Mouse (Mus musculus): ENCODE measurements around the gene C130032M10Rik.
"Not testable (repeated sequence)": the region's sequence is repeated elsewhere in the genome, so short reads cannot be mapped to it uniquely, and the experiment has no call there.

Gene C130032M10Rik

DNA sequence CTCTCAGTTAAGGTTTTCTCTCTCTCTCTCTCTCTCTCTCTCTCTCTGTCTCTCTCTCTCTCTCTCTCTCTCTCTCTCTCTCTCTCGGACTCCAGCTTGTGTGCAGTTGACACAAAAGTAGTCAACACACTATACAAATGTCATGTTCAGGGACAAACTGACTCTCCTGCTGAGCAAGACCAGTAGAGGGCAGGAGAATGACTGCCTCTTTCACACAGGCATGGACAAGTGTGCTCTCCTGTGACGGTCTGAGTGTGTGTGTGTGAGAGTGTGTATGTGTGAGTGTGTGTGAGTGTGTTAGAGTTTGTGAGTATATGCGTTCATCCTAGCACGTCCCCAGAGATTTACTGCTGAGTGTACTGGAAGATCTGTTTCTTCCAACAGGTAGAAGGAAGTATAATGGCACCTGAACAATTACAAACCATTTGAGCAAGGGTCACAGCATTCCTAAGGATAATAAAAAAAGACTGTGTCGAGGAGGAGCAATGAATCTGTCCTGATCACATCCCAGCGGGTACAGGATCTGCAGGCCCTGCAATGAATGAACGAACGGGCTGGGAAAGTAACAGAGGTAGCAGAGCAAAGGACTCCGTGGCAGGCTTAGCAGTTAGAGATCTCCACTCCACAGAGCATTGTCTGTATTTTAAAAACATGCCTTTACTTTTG lies 3.4 kb downstream of the C130032M10Rik start:
- DNase-seq (ENCODE audit: low spot score): no peak

DNA sequence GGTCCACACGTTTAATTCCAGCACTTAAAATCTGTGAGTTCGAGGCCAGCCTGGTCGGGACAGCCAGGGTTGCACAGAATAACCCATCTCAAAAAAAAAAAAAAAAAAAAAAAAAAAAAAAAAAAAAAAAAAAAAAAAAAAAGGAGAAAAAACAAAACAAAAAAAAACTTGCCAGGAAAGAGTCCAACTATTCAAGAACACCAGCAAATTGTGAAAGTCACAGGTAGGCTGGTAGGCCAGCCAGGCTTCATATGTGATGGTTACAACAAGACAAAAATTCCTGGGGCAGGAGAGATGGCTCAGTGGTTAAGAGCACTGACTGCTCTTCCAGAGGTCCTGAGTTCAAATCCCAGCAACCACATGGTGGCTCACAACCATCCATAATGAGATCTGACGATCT lies 5.0 kb downstream of the C130032M10Rik start:
- DNase-seq (ENCODE audit: low spot score): not testable (repeated sequence)

DNA sequence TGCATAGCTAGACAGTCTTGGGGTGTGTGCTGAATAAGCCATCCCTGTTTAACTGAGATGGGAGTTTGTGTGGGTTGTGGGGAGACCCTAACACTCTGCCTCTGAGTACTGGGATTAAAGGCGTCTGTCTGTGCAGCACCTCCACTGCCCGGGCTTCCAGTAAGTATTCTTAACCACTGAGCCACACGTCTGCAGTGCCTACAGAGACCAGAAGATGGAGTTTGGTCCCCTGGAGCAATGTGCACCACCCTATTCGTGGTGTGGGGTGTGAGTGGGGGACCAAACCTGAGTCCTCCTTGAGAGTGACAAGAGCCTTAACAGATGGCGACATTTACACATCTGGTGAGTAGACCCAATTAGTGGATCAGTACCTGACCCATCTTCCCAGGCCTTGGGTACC lies 6.5 kb downstream of the C130032M10Rik start:
- no peak for DNase-seq (ENCODE audit: low spot score)

DNA sequence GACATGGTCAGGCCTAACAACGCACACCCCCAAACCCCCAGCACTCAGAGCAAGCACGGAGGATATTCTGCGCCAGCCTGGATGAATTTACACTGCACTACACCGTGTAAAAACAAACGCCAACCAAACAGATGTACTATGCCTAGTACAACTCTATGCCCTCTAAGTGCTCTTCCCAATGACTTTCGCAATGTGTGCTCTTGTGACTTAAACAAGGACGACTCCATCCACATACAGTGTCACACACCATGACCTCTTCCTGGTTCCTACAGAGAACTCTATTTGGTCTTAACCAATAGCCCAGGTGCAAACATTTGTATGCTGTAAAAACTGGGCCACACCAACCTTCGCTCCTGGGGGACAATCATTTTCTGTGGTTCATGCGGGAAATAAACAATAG lies 7.0 kb downstream of the C130032M10Rik start:
- no peak for DNase-seq (ENCODE audit: low spot score)

DNA sequence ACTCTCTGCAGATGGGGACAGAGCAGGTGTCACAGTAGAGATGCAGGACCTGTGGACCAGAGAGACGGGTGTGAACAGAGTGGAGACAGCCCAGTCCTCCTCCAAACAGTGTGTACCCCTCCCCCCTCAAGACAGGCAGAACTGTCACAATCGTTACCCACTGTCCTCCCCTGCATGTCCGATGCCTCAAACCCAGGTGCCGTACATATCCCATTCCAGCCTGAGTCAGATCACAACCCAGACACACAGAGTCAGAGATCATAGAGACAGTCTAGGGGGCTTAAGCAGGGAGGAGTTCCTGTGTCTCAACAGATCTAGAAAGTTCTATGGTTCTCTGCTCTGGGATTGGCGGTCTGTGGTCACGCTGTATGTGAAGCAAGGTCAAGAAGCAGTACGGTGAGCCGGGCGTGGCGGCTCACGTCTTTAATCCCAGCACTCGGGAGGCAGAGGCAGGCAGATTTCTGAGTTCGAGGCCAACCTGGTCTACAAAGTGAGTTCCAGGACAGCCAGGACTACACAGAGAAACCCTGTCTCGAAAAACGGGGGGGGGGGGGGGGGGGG lies 9.7 kb downstream of the C130032M10Rik start:
- DNase-seq (ENCODE audit: low spot score): no peak

DNA sequence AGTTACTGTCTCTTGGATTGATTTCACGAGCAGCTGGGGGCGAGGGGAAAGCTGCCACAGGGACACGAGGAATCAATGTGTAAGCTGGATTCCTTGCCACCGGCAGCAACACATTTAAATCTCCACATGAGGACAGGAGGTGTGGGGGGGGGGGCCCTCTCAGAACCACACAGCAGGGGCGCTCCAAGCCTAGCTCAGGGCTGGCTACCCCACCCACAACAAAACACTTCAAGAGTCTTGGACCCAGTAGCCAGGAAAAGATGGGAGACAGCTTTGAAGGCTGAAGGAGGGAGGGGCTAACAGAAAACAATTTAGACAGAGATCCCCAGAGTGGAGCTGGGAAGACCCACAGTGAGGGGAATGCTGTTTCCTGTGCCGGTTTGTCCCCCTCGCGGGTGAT lies 10.4 kb downstream of the C130032M10Rik start:
- DNase-seq (ENCODE audit: low spot score): no peak

DNA sequence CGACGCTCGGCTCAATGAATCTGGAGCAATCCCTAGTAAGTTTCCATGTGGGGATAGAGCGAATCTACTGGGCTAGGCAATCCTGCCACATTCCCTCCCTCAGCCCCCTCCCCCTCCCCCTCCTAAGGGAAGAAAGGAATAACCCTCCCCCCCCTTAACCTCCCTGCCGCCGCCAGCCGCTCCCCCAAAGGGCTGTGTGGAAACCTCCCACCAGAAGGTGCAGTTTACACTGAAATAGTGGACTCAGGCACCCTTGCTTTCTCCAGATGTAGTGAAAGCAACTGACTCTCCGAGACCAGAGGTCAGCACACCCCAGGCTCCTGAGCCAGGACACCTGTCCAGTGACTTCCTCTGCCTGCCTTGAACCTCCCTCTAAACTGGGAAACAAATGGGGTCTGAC lies 11.1 kb downstream of the C130032M10Rik start:
- no peak for DNase-seq (ENCODE audit: low spot score)

DNA sequence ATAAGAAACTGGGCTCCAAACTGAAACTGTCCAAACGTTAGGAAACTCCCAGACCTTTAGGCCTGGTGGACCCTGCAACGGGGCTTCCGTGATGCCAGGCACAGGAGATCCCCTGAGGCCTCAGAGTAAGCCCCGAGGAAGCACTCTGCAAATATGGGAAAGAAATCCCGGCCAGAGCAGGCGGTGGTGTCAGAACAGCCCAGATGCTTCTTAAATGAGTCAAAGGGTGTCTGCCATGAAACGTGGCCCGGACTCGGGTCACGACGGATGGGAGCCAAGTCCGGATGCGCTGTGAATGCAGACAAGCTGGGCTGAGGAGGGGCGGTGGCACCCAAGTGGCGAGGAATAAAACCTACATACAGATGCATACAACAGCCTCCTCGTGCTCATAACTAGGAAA lies 11.6 kb downstream of the C130032M10Rik start:
- peak; percentile 48 for DNase-seq (ENCODE audit: low spot score)

DNA sequence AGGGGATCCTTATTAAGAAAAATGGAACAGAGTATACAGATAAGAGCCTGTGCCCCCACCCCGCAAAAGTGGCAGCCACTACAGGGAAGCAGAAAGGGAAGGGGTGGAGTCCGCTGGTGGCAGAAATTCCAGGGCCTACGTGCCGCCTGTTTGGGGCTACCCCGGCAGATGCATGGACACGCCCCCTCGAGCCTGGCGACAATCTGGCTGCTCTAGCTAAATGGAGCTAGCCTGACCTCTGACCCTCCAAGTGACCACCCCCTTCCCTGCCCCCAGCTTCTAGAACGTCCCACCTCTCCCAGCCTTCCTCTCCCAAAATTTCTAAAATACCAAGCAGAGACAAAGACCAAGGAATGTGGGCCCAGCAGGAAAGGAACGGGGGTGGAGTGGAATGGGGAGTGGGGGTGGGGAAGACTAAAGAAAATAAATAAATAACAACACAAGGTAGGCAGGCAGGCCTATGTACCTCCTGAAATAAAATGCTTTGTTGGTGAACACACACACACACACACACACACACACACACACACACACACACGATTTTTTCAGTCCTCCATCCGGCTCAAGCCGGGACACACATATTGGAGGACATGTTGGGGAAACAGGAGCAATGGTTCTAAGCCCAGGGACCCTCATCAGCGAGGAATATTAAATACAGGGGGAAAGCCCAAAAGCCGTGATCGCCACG lies 12.6 kb downstream of the C130032M10Rik start:
- DNase-seq (ENCODE audit: low spot score): no peak

DNA sequence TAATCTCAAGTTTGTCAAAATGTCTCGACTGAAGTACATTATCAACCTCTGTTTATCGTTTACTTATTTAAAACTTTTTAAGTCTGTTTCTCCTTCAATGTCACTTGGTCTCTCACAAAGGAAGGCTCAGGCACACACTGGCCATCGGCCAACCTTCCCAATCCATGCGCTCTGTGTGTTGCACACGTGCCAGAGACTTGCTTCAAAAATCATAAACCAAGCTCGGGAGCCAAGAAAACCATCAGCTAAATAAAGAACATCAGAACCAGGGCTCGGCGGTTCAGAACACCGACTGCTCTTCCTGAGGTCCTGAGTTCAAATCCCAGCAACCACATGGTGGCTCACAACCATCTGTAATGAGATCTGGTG lies 13.2 kb downstream of the C130032M10Rik start:
- DNase-seq (ENCODE audit: low spot score): no peak

DNA sequence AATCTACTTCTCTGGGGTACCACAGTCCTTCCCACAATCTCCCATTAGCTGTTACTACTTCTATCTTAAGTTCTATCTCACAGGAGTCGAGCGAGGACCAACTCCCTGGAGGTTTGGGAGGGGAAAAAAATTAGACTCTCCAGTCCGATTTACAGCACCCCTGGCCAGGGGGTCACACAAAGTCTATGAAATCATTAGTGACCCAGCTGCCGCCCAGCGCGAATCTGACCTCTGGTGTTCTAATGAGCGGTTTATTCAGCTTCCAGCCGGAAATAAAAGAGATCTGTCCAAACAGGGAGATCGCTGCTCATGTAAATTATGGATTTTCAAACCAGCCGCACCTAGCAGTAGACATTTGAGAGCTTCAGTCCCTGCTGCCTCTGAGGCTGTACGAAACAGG lies 15.8 kb downstream of the C130032M10Rik start:
- no peak for DNase-seq (ENCODE audit: low spot score)

DNA sequence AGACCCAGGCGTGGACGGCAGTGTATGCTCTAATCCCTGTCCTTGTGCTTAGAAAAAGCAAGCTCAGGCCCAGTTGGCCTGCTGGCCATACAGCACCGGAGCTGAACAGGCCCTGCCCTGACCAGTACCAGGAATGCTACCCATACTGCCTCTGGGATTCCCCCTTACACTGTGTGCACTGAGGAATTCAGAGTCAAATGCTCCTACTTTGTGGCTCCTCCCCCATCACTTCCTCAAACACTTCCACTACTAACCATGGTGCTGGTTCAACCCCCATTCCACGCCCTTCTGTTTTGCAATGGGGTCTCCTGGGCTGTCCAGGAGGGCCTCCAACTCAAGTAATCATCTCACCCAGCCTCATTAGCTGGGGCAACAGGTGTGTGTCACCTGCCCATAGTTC lies 18.4 kb downstream of the C130032M10Rik start:
- DNase-seq (ENCODE audit: low spot score): no peak

DNA sequence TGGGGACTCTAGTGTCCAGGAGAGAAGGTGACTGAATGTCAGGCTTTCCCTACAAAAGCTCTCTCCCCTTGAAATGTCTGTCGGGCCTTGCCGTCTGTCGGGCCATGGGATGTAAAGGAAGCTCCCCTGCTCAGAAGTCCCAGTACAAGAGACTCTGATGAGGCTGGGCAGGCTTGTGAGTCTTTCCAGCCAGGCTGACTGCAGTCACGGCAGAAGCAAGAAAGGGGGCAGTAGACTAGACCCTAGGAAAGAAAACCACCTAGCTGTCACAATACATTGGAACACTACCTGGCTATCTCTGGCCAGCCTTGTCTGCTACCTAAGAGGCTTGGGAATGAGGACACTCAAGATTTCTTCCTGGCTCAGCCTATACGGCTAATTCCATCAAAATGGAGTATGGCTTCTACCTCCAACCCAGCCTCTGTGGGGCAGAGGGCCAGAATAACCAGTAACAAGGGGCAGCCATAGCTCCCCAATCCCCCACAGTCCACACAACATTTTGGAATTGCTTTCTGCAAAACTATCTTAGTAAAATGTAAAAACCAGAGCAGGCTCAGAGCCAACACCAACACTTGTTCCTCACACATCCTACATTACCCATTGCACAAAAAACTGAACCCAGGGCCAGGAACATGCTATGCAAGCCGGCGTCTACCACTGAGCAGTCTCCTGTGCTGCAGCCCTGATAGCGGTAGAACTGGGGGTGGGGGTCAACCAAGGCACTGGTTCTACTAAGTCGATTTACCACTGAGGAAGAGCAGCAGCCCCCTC lies 19.4 kb downstream of the C130032M10Rik start:
- DNase-seq (ENCODE audit: low spot score): no peak

DNA sequence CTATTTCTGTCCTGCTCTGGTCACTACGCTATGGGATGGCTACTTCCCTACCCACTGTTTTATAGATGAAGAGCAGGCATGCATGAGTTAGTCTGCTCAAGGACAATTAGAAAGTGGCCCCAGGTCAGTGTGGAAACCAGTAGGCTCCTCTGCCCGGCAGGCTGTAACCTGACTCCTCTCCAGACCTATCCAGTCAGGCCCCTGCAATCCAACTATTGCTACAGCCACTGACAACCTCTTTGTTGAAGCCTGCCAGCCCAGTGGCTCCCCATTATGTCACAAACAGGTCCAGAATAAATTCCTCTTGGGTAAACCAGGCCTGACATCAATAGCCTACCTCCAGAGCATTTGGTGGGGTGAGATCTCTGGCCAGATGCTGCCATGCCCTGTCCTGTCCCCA lies 21.1 kb downstream of the C130032M10Rik start:
- DNase-seq (ENCODE audit: low spot score): no peak

DNA sequence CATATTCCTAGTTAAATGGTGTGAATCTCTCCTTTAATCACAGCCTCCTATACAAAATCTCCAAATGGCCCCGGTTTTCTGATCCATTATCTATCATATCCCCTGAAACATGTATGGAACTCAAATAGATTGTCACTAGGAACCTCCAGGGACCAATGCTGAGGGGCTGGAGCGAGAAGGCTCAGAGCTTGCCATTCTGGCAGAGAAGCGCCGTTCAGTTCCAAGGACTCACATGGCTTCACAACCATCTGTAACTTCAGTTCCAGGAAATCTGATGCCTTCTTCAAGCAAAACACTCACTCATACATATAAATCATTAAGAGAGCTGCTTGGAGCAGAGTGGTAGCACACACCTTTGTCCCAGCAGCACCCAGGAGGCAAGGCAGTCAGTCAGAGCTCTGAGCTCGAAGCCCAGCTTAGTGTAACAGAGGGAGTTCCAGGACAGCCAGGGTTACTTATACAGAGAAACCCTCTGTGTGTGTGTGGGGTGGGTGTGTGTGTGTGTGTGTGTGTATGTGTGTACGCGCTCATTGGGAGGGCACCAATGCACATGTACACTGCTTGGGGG lies 23.6 kb downstream of the C130032M10Rik start:
- no peak for DNase-seq (ENCODE audit: low spot score)

DNA sequence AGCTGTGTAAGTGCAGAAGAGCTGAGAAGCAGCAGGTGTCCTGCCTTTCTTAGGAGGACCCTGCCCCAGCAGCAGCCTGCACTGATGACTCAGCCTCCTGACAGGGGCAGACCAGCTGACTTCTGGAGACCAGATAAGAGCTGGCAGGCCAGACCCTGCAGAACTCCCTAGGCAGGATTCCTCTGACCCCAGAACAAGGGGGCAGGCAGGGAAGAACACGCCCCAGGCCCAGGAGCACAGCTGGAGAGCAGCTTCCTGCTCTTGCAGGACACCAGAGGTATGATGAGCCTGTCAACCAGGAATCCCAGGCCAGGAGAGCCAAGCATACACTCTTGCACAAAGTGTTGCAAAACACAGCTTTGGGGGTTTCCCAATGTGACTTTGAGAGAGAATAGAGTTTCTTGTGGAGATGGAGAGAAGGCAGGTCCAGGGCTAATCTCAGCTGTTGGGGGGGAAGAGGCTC lies 25.8 kb downstream of the C130032M10Rik start:
- DNase-seq (ENCODE audit: low spot score): no peak

DNA sequence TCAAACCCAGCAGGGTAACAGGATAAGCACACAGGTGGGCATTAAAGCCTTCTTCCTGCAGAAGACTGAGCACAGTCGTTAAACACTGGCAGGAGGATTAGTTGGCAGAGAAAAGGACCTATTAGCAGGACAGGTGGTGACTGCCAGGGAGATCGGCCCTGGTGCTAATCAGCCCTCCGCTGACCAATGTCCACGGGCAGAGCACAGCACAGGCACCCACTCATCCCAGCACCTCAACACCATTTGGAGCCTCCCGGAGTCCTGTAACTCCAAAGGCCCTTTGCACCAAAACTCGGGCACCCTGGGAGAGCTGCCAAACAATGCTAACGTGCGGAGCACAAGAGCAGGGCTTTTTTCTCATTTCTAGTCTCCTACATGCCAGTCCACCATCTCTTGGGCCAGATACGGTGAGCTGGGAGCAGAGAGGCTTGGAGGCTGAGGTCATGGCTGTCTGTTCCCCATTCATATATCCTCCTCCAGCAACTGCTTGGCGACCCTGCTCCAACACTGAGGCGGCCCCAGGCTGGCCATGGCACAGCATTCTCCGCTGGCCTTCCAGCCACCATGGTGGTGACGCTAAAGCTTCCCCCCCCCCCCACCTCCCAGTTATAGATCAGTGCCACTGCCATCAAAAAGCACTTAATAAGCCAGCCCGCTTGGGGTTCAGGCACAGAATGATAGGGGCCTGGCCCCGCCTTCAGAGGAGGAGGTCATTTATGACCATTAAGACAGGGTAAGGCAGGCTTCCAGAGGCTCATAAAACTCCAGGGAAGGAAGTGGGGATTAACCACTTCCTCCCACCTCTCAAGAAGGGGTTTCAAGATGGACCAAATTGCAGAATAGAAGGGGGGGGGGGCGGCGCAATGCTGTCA lies 28.6 kb downstream of the C130032M10Rik start:
- no peak for DNase-seq (ENCODE audit: low spot score)

DNA sequence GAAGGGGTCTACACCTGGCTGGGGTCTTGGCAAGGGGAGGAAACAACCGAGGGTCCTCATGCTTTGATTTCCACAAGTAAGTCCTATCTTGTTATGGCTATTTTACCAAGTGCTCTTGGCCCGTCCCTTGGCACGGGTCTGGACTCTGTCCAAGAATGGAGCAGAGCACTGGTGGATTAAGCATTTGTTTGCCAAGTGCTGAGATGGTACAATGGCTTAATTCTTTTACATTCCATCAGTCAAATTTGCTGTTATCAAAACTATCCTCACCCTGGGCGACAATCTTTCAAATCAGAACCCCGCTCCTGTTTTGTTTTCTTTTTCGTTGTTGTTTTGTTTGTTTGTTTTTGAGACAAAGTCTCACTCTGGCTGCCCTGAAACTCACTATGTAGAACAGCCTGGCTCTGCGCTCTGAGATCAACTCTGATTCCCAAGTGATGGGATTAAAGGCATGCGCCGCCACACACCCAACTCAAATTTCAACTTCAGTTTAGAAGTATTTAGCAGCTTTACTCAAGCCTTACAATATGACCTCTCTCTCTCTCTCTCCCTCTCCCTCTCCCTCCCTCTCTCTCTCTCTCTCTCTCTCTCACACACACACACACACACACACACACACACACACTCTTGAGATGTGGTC lies 29.4 kb downstream of the C130032M10Rik start:
- no peak for DNase-seq (ENCODE audit: low spot score)

DNA sequence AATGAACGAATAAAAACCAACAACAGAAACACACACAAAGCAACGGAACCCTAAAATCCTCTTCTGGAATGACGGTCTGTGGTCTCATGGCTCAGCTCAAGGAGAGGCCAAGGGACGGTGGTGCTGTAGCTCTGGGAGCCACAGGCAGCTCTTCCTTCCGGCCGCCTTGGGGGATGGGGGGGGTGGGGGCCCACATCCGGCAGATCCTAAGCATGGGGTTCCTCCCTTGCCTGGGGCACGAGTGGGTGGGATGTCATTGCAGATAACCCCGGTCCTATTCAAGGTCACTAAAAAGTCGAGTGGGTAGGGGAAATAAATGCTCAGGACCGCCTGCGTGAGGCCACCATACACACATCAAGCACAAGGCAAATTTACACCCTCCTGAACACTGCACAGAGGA lies 31.3 kb downstream of the C130032M10Rik start:
- DNase-seq (ENCODE audit: low spot score): peak; percentile 11

DNA sequence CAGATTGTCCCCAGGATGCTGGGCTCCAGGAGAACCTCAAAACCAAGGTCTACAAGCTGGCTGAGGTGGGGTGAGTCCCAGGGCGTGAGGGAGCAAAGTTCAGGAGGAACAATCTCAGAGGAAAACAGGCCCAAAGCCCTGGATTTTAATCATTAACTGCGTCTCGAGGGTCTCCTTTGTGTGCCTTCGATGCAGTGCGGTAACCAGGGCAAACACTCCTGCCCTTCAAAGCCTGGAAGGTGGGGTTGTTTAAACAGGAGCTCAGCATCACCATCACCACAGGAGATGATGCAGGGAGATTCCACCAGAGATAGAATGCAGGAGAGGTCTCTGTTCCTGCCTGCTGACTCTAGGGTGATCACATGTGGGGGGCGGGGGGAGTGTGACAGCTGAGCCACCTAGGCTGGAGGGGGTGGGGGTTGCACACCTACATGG lies 32.2 kb downstream of the C130032M10Rik start:
- no peak for DNase-seq (ENCODE audit: low spot score)

DNA sequence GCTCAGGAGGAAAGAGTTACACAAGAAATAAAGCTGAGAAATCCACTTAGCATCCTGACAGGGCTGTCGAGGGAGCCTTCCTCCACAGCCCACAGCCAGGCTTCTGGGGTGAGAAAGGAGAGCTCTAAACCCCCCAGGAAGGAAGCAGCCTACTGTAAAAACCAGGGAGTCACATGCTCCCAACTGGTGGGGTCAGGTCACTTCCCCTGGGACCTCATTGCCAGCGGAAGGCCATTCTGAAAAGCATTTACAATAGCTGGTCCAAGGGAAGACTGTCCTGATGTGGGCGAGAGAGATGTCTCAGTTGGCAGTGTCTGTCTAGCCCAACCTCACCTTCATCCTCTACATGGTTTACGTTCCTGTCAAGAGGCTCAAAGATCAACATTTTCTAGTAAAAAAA lies 33.0 kb downstream of the C130032M10Rik start:
- DNase-seq (ENCODE audit: low spot score): no peak
